Comparison of ENCODE assay signal across 10 mouse cellular contexts in genomic region chr2:106527008-106527407, GRCm38 (mm10).
DNase-seq lines count a peak whose midpoint lies in the region; ATAC-seq and TF ChIP-seq lines count a peak whose summit lies in the region.
"Had no signal": no experiment of that assay in that cellular context is flagged by ENCODE, and none has a peak within 500 bp of the region (broad histone marks: within the 10 kb centered on the region; RNA-seq: fewer than 3 reads in every experiment).

No protein-coding gene starts in this region.

- TF ChIP-seq EP300 in stomach, postnatal 0 days (optimal IDR thresholded peaks at IDR 0.05), result no peak

- H3K9ac ChIP-seq in stomach, embryonic 14.5 days (replicated peaks; ENCODE audit: low read depth, low read length), result no peak overlapping the region
- H3K9ac ChIP-seq in stomach, postnatal 0 days (ENCODE audit: low read length), result no peak overlapping the region
- H3K9ac ChIP-seq in embryonic facial prominence, embryonic 14.5 days (ENCODE audit: low read depth, low read length), result no peak overlapping the region
- no peak overlapping the region for H3K9ac ChIP-seq in hindbrain, embryonic 16.5 days (ENCODE audit: low read depth, low read length)
- H3K9ac ChIP-seq in neural tube, embryonic 14.5 days (replicated peaks; ENCODE audit: low read depth, low read length), result no peak overlapping the region
- H3K9ac ChIP-seq: heart, embryonic 13.5 days had no signal

- 48% methylated on average over 2 of the region's 2 CpGs for WGBS in stomach, embryonic 14.5 days
- 53% methylated on average over 2 of the region's 2 CpGs for WGBS in stomach, postnatal 0 days
- 54% methylated on average over 2 of the region's 2 CpGs for WGBS in embryonic facial prominence, embryonic 14.5 days
- WGBS in hindbrain, embryonic 16.5 days, result 48% methylated on average over 2 of the region's 2 CpGs
- 64% methylated on average over 2 of the region's 2 CpGs for WGBS in neural tube, embryonic 14.5 days

- H3K4me1 ChIP-seq in stomach, embryonic 14.5 days (ENCODE audit: control insufficient read depth, insufficient read depth, low read length), result no peaks in the 10 kb centered on the region
- H3K4me1 ChIP-seq in stomach, postnatal 0 days (replicated peaks; ENCODE audit: control insufficient read depth, insufficient read depth), result no peaks in the 10 kb centered on the region
- no peaks in the 10 kb centered on the region for H3K4me1 ChIP-seq in embryonic facial prominence, embryonic 14.5 days (ENCODE audit: control insufficient read depth, insufficient read depth, low read length)
- H3K4me1 ChIP-seq in hindbrain, embryonic 16.5 days (ENCODE audit: control insufficient read depth, insufficient read depth, low read depth, low read length), result no peaks in the 10 kb centered on the region
- H3K4me1 ChIP-seq in neural tube, embryonic 14.5 days (ENCODE audit: control insufficient read depth, insufficient read depth, low read length), result no peaks in the 10 kb centered on the region
- H3K4me1 ChIP-seq: heart, embryonic 13.5 days had no signal

- H3K27ac ChIP-seq in stomach, embryonic 14.5 days (ENCODE audit: low read length), result no peak overlapping the region
- H3K27ac ChIP-seq in stomach, postnatal 0 days (replicated peaks), result no peak overlapping the region
- H3K27ac ChIP-seq in embryonic facial prominence, embryonic 14.5 days (replicated peaks; ENCODE audit: low read depth, low read length), result no peak overlapping the region
- H3K27ac ChIP-seq in hindbrain, embryonic 16.5 days (ENCODE audit: low read depth, low read length), result no peak overlapping the region
- H3K27ac ChIP-seq in neural tube, embryonic 14.5 days (ENCODE audit: low read depth, low read length), result no peak overlapping the region
- H3K27ac ChIP-seq: heart, embryonic 13.5 days had no signal

- DNase-seq in stomach, postnatal 0 days (ENCODE audit: low spot score), result no peak
- peak; percentile 73 for DNase-seq in embryonic facial prominence, embryonic 14.5 days (ENCODE audit: low spot score)
- no peak for DNase-seq in right cerebral cortex, adult 2 months (ENCODE audit: low spot score in 2 of 2)
- no peak for DNase-seq in adipocyte (ENCODE audit: low spot score)
- DNase-seq in cerebellum, adult 9-11 months, result no peak
- DNase-seq: lung, adult 18-20 months had no signal

- H3K27me3 ChIP-seq in stomach, embryonic 14.5 days (ENCODE audit: control insufficient read depth, insufficient read depth, low read length), result no peaks in the 10 kb centered on the region
- H3K27me3 ChIP-seq in stomach, postnatal 0 days (ENCODE audit: control insufficient read depth, insufficient read depth, low read length), result no peaks in the 10 kb centered on the region
- H3K27me3 ChIP-seq in embryonic facial prominence, embryonic 14.5 days (replicated peaks; ENCODE audit: control insufficient read depth, insufficient read depth, low read length), result no peaks in the 10 kb centered on the region
- H3K27me3 ChIP-seq in hindbrain, embryonic 16.5 days (replicated peaks; ENCODE audit: control insufficient read depth, insufficient read depth, low read length), result no peaks in the 10 kb centered on the region
- no peaks in the 10 kb centered on the region for H3K27me3 ChIP-seq in neural tube, embryonic 14.5 days (ENCODE audit: control insufficient read depth, insufficient read depth, low read length)
- H3K27me3 ChIP-seq: heart, embryonic 13.5 days had no signal

- H3K4me2 ChIP-seq in stomach, embryonic 14.5 days (replicated peaks; ENCODE audit: low read depth, low read length), result no peak overlapping the region
- no peak overlapping the region for H3K4me2 ChIP-seq in stomach, postnatal 0 days (replicated peaks; ENCODE audit: low read depth)
- no peak overlapping the region for H3K4me2 ChIP-seq in embryonic facial prominence, embryonic 14.5 days (ENCODE audit: low read depth, low read length)
- no peak overlapping the region for H3K4me2 ChIP-seq in hindbrain, embryonic 16.5 days (ENCODE audit: low read length)
- H3K4me2 ChIP-seq in neural tube, embryonic 14.5 days (ENCODE audit: low read depth, low read length), result no peak overlapping the region
- H3K4me2 ChIP-seq: heart, embryonic 13.5 days had no signal

- H3K9me3 ChIP-seq in stomach, embryonic 14.5 days (ENCODE audit: control insufficient read depth, low read depth, low read length), result no peaks in the 10 kb centered on the region
- no peaks in the 10 kb centered on the region for H3K9me3 ChIP-seq in stomach, postnatal 0 days (ENCODE audit: control insufficient read depth, low read length)
- no peaks in the 10 kb centered on the region for H3K9me3 ChIP-seq in embryonic facial prominence, embryonic 14.5 days (ENCODE audit: control insufficient read depth, low read length)
- no peaks in the 10 kb centered on the region for H3K9me3 ChIP-seq in hindbrain, embryonic 16.5 days (ENCODE audit: control insufficient read depth, low read length)
- H3K9me3 ChIP-seq in neural tube, embryonic 14.5 days (ENCODE audit: control insufficient read depth, low read length), result no peaks in the 10 kb centered on the region
- H3K9me3 ChIP-seq: heart, embryonic 13.5 days had no signal

- no peaks in the 10 kb centered on the region for H3K36me3 ChIP-seq in stomach, embryonic 14.5 days (ENCODE audit: control insufficient read depth, insufficient read depth, low read length)
- no peaks in the 10 kb centered on the region for H3K36me3 ChIP-seq in stomach, postnatal 0 days (ENCODE audit: control insufficient read depth, insufficient read depth, low read length)
- H3K36me3 ChIP-seq in embryonic facial prominence, embryonic 14.5 days (ENCODE audit: control insufficient read depth, insufficient read depth, low read length), result no peaks in the 10 kb centered on the region
- H3K36me3 ChIP-seq in hindbrain, embryonic 16.5 days (ENCODE audit: control insufficient read depth, insufficient read depth, low read length), result no peaks in the 10 kb centered on the region
- H3K36me3 ChIP-seq in neural tube, embryonic 14.5 days (ENCODE audit: control insufficient read depth, insufficient read depth, low read length), result no peaks in the 10 kb centered on the region
- H3K36me3 ChIP-seq: heart, embryonic 13.5 days had no signal

- H3K4me3 ChIP-seq in stomach, embryonic 14.5 days (ENCODE audit: low read depth, low read length), result no peak overlapping the region
- no peak overlapping the region for H3K4me3 ChIP-seq in stomach, postnatal 0 days (ENCODE audit: low read depth, low read length)
- H3K4me3 ChIP-seq in embryonic facial prominence, embryonic 14.5 days (ENCODE audit: low read depth, low read length), result no peak overlapping the region
- H3K4me3 ChIP-seq in hindbrain, embryonic 16.5 days (ENCODE audit: low read length), result no peak overlapping the region
- no peak overlapping the region for H3K4me3 ChIP-seq in neural tube, embryonic 14.5 days (ENCODE audit: low read depth, low read length)
- H3K4me3 ChIP-seq: heart, embryonic 13.5 days had no signal

- no peak for TF ChIP-seq CTCF in stomach, postnatal 0 days (IDR thresholded peaks at IDR 0.05; ENCODE audit: low read depth)

- ATAC-seq in stomach, embryonic 14.5 days (ENCODE audit: insufficient number of reproducible peaks, insufficient read depth, low FRiP score, low read depth), result peak; percentile 71
- ATAC-seq in stomach, postnatal 0 days (ENCODE audit: low FRiP score, low TSS enrichment), result no peak
- peak; percentile 86 for ATAC-seq in embryonic facial prominence, embryonic 14.5 days (ENCODE audit: low read depth)
- ATAC-seq in hindbrain, embryonic 16.5 days, result 0 out of 2 replicates have a peak, but pooled peaks have one; percentile 42
- ATAC-seq in neural tube, embryonic 14.5 days (ENCODE audit: low read depth), result peak; percentile 74
